Mouse (Mus musculus) heart, postnatal 0 days (tissue): ENCODE data around the gene Spc24.

Experiments
- CTCF ChIP-seq: IDR thresholded peaks from 2 replicates; pipeline ENCODE4 v1.5.1; 2016; ENCODE audit warnings: antibody characterized with exemption, control low read depth, low read depth
- EP300 ChIP-seq: IDR thresholded peaks from 2 replicates; pipeline ENCODE4 v1.6.1; 2016; ENCODE audit warnings: antibody characterized with exemption, low read depth

DNA sequence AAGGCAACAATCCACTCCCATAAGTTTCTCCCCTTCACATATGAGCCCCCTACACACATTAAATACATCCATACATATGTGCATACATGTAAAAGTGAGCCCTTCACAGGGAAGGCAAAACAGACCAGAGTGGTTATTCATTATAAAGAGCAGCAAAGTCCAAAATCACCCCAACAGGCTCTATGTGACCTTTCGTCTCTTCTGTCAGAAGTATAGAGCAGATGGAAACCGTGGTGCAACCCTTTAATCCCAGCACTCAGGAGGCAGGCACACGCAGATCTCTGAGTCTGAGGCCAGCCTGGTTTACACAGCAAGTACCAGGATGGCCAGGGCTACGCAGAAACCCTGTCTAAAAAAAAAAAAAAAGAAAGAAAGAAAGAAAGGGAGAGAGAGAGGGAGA is 54.0 kb downstream of the Spc24 start:
- TF ChIP-seq CTCF: no peak
- no peak for TF ChIP-seq EP300
